Mouse (Mus musculus): ENCODE measurements around the gene Rwdd2b.

GRCm38 (mm10) chr16:87454419-87455179 is 14.2 kb upstream of the Rwdd2b start, which contains the start of gene Usp16:
- TF ChIP-seq CTCF (IDR thresholded peaks at IDR 0.05; ENCODE audit: extremely low read depth, insufficient read depth, low read length) (no peak), POLR2A (IDR thresholded peaks at IDR 0.05; ENCODE audit: extremely low read depth, insufficient read depth, low read length) (no peak; the same call in 1 of the 2 replicates)

All from cortical plate, adult 2 months (tissue).